Mouse (Mus musculus) lung, embryonic 16.5 days (tissue): ENCODE results near the gene Cpne4. TPM values are rescaled to one million over a fixed set of nuclear protein-coding genes. Genes with fewer than 3 reads are reported as not detected.

ENCODE experiments used
- ATAC-seq: fragments of 200-750 bp; cut with Nextera tagmentation; 2 replicates; pipeline ENCODE4 v1.8.0; 2017; ENCODE audit warnings: low read depth, mild to moderate bottlenecking, moderate library complexity
- H3K27ac ChIP-seq: fragments of 300-500 bp; sonication (generic); 2 replicates; pipeline ENCODE4 v1.5.1; 2014; ENCODE audit warnings: mild to moderate bottlenecking, control low read depth, low read length
- H3K27me3 ChIP-seq: fragments of 300-500 bp; sonication (generic); 2 replicates; pipeline ENCODE4 v1.6.1; 2014; ENCODE audit warnings: low read depth, low read length, mixed read lengths; ENCODE audit not compliant: control insufficient read depth, insufficient read depth
- H3K36me3 ChIP-seq: fragments of 300-500 bp; sonication (generic); 2 replicates; pipeline ENCODE4 v1.6.1; 2014; ENCODE audit warnings: low read length; ENCODE audit not compliant: control insufficient read depth, insufficient read depth
- H3K4me1 ChIP-seq: fragments of 300-500 bp; sonication (generic); replicated peaks from 2 replicates; pipeline ENCODE4 v1.6.1; 2014; ENCODE audit warnings: low read length, mixed read lengths; ENCODE audit not compliant: control insufficient read depth, insufficient read depth
- H3K4me2 ChIP-seq: fragments of 300-500 bp; sonication (generic); 2 replicates; pipeline ENCODE4 v1.6.1; 2014; ENCODE audit warnings: low read depth, low read length, control low read depth
- H3K4me3 ChIP-seq: fragments of 300-500 bp; sonication (generic); 2 replicates; pipeline ENCODE4 v1.5.1; 2014; ENCODE audit warnings: mild to moderate bottlenecking, low read length, control low read depth
- H3K9ac ChIP-seq: fragments of 300-500 bp; sonication (generic); 2 replicates; pipeline ENCODE4 v1.6.1; 2014; ENCODE audit warnings: low read length, control low read depth
- H3K9me3 ChIP-seq: fragments of 300-500 bp; sonication (generic); 2 replicates; pipeline ENCODE4 v1.6.1; 2016; ENCODE audit warnings: low read length; ENCODE audit not compliant: control insufficient read depth
- WGBS: fragments of 180-500 bp; shearing (Covaris S2); extraction: QIAGEN DNeasy Blood & Tissue Kit; methylation state at CpG from one replicate; pipeline ENCODE4 v1.1.7; 2014; 5-methylcytosine and 5-hydroxymethylcytosine counted together
- polyA plus RNA-seq: library from polyadenylated mRNA; unstranded; fragments of >200 nt; fragmentation: Nextera tagmentation; extraction: Ambion mirVana; gene quantifications from 2 replicates; pipeline ENCODE4 v1.2.1, GENCODE M21; 2015

The Cpne4 gene
- polyA plus RNA-seq, 1 experiment from 2014 or later = 0.38 TPM

- Histone ChIP-seq H3K9ac (no peak overlapping the region), H3K4me3 (no peak overlapping the region), H3K4me2 (no peak overlapping the region), H3K27me3 (no peaks in the 10 kb centered on the region), H3K4me1 (no peaks in the 10 kb centered on the region), H3K9me3 (no peaks in the 10 kb centered on the region), H3K27ac (no peak overlapping the region), H3K36me3 (no peaks in the 10 kb centered on the region)
- ATAC-seq = no peak
- 60% methylated on average over 2 of the region's 2 CpGs for WGBS
Measured at GRCm38 (mm10) chr9:104922051-104922450, 375.0 kb downstream of the Cpne4 start.

- no peak for ATAC-seq
- WGBS = 69% methylated on average over 9 of the region's 9 CpGs
- no peak overlapping the region for H3K4me2 ChIP-seq
- no peaks in the 10 kb centered on the region for H3K4me1 ChIP-seq
- no peaks in the 10 kb centered on the region for H3K36me3 ChIP-seq
- no peak overlapping the region for H3K4me3 ChIP-seq
- no peaks in the 10 kb centered on the region for H3K9me3 ChIP-seq
- H3K27me3 ChIP-seq = no peaks in the 10 kb centered on the region
- H3K9ac ChIP-seq = no peak overlapping the region
- H3K27ac ChIP-seq = no peak overlapping the region
Measured at GRCm38 (mm10) chr9:104928806-104929205, 381.7 kb downstream of the Cpne4 start.

GRCm38 (mm10) chr9:104940389-104940788, 393.3 kb downstream of the Cpne4 start:
- no peaks in the 10 kb centered on the region for H3K27me3 ChIP-seq
- no peak overlapping the region for H3K4me3 ChIP-seq
- H3K9me3 ChIP-seq = no peaks in the 10 kb centered on the region
- ATAC-seq = no peak
- H3K27ac ChIP-seq = no peak overlapping the region
- WGBS = 65% methylated on average over 4 of the region's 4 CpGs
- no peaks in the 10 kb centered on the region for H3K4me1 ChIP-seq
- no peaks in the 10 kb centered on the region for H3K36me3 ChIP-seq
- H3K4me2 ChIP-seq = no peak overlapping the region
- no peak overlapping the region for H3K9ac ChIP-seq

- 57% methylated on average over 4 of the region's 4 CpGs for WGBS
Measured at GRCm38 (mm10) chr9:104950551-104950950, 403.5 kb downstream of the Cpne4 start.

DNA sequence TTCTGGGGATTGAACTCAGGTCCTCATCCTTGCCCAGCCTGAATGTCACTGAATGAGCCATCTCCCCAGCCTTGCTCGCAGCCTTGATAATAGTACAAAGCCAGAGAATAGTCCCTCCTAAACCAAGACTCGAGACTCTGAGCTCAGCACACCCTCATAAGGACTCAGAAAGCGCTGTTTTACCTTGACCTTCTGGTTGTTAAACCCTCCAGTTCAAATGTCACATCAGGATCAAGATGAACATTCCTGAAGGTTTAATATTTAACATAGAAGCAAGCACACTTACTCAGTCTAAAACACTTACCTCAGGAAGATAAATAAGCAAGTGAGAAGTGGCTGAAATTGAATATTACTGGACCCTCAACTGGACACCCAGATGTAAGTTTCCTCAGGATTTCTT, 405.1 kb downstream of the Cpne4 start:
- no peak for ATAC-seq
- no peak overlapping the region for H3K9ac ChIP-seq
- no peak overlapping the region for H3K27ac ChIP-seq
- H3K4me2 ChIP-seq = no peak overlapping the region
- no peaks in the 10 kb centered on the region for H3K9me3 ChIP-seq
- no peaks in the 10 kb centered on the region for H3K36me3 ChIP-seq
- no peaks in the 10 kb centered on the region for H3K27me3 ChIP-seq
- 54% methylated on average over 3 of the region's 3 CpGs for WGBS
- H3K4me3 ChIP-seq = no peak overlapping the region
- no peaks in the 10 kb centered on the region for H3K4me1 ChIP-seq

More at GRCm38 (mm10) chr9:104950551-104950950, 403.5 kb downstream of the Cpne4 start:
- no peaks in the 10 kb centered on the region for H3K9me3 ChIP-seq
- H3K36me3 ChIP-seq = no peaks in the 10 kb centered on the region
- no peak overlapping the region for H3K4me2 ChIP-seq
- no peak overlapping the region for H3K9ac ChIP-seq
- H3K4me1 ChIP-seq = no peaks in the 10 kb centered on the region
- H3K4me3 ChIP-seq = no peak overlapping the region
- no peaks in the 10 kb centered on the region for H3K27me3 ChIP-seq
- ATAC-seq = no peak
- H3K27ac ChIP-seq = no peak overlapping the region

DNA sequence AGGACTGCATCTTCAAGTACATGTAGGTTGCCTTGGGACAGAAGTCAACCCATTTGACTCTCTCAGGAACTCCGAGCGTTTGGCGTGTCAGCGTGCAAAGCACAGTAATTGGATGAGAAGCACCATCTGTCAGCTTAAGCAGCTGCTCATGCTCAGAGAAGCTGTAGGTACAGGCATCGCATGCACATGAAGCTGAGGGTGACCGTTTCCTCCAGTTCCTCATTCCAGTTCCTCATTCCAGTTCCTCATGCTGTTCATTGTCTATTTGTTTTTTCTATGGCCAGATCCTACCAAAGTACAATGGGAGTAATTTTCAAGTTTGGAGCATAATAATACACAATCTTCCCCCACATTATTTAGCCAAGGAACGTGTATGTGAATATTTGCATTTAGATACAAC, 425.7 kb downstream of the Cpne4 start:
- H3K9me3 ChIP-seq = no peaks in the 10 kb centered on the region
- no peak overlapping the region for H3K9ac ChIP-seq
- no peaks in the 10 kb centered on the region for H3K36me3 ChIP-seq
- no peak for ATAC-seq
- H3K4me1 ChIP-seq = no peaks in the 10 kb centered on the region
- 81% methylated on average over 7 of the region's 7 CpGs for WGBS
- no peak overlapping the region for H3K4me3 ChIP-seq
- H3K4me2 ChIP-seq = no peak overlapping the region
- no peaks in the 10 kb centered on the region for H3K27me3 ChIP-seq
- no peak overlapping the region for H3K27ac ChIP-seq

- 75% methylated on average over 2 of the region's 2 CpGs for WGBS
- Histone ChIP-seq H3K27me3 (no peaks in the 10 kb centered on the region), H3K4me2 (no peak overlapping the region), H3K27ac (no peak overlapping the region), H3K4me1 (no peaks in the 10 kb centered on the region), H3K36me3 (no peaks in the 10 kb centered on the region), H3K9me3 (no peaks in the 10 kb centered on the region), H3K9ac (no peak overlapping the region), H3K4me3 (no peak overlapping the region)
- ATAC-seq = no peak
Measured at GRCm38 (mm10) chr9:104981934-104982548, 435.0 kb downstream of the Cpne4 start.

GRCm38 (mm10) chr9:104998225-104998624, 451.1 kb downstream of the Cpne4 start:
- 41% methylated on average over 1 of the region's 1 CpGs for WGBS
- Histone ChIP-seq H3K9ac (no peak overlapping the region), H3K36me3 (no peaks in the 10 kb centered on the region), H3K4me2 (no peak overlapping the region), H3K27me3 (no peaks in the 10 kb centered on the region), H3K9me3 (no peaks in the 10 kb centered on the region), H3K4me1 (no peaks in the 10 kb centered on the region), H3K4me3 (no peak overlapping the region), H3K27ac (no peak overlapping the region)
- no peak for ATAC-seq

DNA sequence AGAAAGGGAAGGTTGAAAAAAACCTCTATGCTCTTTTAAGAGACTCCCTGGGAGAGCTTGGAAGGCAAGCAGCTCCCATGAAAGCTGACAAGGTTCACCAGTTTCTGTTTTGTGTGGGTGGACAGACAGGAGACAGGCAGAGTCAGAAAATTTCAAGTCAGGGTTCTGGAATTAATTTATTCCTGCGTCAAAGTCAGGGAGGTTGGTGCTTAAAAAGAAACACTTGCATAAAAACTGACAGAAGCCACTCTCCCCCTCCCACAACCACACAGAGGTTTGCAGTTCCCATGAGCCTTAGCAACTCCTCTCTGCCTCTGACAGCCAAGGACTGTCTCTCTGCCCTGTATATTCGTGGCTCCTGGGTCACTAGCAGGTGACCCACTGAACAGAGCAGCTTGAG, 463.6 kb downstream of the Cpne4 start:
- WGBS = 25% methylated on average over 2 of the region's 2 CpGs

GRCm38 (mm10) chr9:105018186-105018585, 471.1 kb downstream of the Cpne4 start:
- WGBS = 78% methylated on average over 7 of the region's 7 CpGs
- Histone ChIP-seq H3K9me3 (no peaks in the 10 kb centered on the region), H3K4me3 (no peak overlapping the region), H3K4me2 (no peak overlapping the region), H3K4me1 (no peaks in the 10 kb centered on the region), H3K9ac (no peak overlapping the region), H3K36me3 (no peaks in the 10 kb centered on the region), H3K27me3 (no peaks in the 10 kb centered on the region), H3K27ac (no peak overlapping the region)
- no peak for ATAC-seq

More for the DNA sequence above, 463.6 kb downstream of the Cpne4 start:
- H3K27ac ChIP-seq = no peak overlapping the region
- H3K9ac ChIP-seq = no peak overlapping the region
- H3K4me2 ChIP-seq = no peak overlapping the region
- no peaks in the 10 kb centered on the region for H3K36me3 ChIP-seq
- H3K4me1 ChIP-seq = no peaks in the 10 kb centered on the region
- H3K27me3 ChIP-seq = no peaks in the 10 kb centered on the region
- H3K4me3 ChIP-seq = no peak overlapping the region
- no peaks in the 10 kb centered on the region for H3K9me3 ChIP-seq
- ATAC-seq = no peak
